Mouse (Mus musculus): ENCODE results near the gene Ccdc157.
"Not testable (repeated sequence)": the region's sequence is repeated elsewhere in the genome, so short reads cannot be mapped to it uniquely, and the experiment has no call there.

Ccdc157 gene

DNA sequence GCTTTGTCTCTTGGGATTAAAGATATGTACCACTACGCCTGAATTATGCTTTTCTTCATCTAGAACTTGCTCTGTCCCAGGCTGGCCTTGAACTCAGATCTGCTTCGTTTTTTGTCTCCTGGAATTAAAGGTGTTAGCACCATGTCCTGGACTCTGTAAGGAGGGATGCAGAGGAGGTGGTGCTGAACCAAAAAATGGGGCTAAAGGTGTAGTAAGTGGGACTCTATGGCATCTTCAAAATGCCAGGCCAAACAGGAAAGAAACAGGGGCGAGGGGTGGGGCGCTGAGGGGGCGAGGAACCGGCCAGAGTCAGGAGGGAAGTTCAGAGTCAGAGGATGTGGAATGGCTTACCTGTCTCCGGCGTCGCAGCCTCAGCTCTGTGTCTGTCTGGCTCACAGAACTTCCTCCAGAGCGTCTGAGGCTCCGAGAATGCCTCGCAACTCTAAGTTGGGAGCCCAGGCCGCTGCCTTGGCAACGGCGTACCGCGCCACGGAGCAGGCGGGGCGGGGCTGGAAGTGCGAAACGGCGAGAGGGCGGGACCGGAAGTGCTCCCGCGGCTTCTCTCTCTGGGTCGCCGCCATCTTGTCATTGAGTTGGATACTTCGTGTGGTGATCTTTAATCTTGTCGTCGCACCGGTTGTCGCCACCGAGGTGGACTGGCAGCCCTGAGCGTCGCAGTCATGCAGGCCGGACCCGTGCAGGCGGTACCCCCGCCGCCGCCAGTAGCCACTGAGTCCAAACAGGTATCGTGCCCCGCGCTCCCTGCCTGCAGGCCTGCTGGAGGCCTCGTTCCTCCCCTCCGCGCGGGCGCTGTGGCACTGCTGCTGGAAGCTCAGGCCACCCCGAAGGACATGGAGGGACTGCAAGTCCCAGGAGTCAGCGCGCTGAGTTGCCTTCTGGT, at the start of gene Ccdc157, which contains the start of gene Sf3a1:
Gene Ccdc157, minus strand, starts transcription at position 486 of the 901 bp plus-strand sequence.
Gene Sf3a1, plus strand, starts transcription at position 543 of the 901 bp plus-strand sequence.
- peak; percentile 87 for DNase-seq (ENCODE audit: low spot score)

DNA sequence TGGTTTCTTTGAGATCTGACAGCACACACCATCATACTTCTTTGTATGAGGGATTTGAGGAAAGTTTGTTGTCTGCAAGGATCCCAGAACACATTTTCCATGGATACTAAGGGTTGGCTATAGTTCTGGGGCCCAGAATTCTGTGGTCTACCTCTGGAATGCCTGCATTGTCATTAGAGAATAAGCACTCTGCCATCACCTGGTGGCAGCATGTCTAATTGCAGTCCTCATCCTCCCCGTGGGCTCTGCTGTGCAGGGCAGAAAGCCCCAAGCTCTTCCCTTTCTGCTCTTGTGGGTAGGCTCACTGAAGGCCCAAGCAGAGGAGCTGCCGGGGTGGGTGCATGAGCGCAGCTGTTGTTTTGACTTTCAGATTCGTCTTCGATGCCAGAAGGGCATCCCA, 49.5 kb upstream of the Ccdc157 start:
- no peak for DNase-seq (ENCODE audit: low spot score)

GRCm38 (mm10) chr11:4207655-4208054, 47.6 kb upstream of the Ccdc157 start:
- DNase-seq (ENCODE audit: low spot score) = no peak

DNA sequence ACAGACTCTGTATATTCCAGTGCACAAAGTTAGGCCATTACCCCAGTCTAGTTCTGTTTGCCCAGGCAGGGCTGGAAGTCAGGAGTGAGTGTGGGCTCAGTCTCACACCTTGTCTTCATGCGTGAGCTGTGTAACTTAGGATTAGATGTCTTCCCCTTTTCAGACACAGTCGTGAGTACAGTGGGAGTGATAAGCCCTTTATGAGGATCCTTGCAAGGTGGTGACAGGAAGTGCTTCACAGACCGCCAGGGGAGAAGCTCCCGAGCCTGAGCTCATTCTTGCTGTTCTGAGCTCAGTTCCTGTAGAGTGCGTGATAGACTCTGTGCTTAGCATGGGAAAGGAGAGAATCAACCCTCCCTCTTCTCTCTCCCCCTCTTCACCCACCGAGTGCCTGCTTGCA, 46.5 kb upstream of the Ccdc157 start:
- no peak for DNase-seq (ENCODE audit: low spot score)

DNA sequence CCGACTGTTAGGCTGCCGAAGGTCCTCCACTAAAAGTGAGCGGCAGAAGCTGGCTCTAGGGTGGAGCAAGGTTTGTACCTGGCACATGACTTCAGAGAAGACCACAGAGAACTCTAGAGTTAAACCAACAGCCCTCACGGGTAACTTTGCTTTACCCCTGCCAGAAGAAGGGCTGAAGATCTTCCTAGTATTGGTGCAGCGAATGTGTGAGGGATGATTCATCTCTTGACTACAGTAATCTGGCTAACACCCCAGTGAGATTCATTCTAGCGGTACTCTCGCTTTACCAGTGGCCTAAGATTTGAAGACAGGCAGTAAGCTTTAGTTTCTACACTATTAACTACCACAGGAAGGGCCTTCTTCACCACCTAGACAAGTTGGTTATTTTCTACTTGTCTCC, 45.9 kb upstream of the Ccdc157 start:
- no peak for DNase-seq (ENCODE audit: low spot score)

GRCm38 (mm10) chr11:4205097-4205655, 45.1 kb upstream of the Ccdc157 start:
- DNase-seq (ENCODE audit: low spot score) = no peak

DNA sequence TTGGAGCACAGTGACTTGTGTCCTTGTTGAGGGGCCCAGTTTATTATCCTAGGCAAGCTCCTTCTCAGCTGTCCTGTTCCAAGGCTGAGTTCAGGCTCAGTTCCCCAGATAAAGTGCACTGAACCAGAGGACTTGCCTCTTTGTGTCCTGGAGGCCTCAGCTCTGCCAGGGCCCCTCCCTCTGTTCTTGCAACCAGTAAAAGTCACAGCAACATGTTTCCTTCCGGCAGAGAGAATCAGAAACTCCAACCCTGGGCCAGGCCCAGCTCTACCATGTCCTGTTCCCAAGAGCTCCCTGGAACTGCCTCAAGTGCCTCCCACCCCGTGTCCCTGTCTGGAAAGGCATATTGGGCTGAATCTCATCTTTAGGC, 43.6 kb upstream of the Ccdc157 start:
- DNase-seq (ENCODE audit: low spot score) = no peak

DNA sequence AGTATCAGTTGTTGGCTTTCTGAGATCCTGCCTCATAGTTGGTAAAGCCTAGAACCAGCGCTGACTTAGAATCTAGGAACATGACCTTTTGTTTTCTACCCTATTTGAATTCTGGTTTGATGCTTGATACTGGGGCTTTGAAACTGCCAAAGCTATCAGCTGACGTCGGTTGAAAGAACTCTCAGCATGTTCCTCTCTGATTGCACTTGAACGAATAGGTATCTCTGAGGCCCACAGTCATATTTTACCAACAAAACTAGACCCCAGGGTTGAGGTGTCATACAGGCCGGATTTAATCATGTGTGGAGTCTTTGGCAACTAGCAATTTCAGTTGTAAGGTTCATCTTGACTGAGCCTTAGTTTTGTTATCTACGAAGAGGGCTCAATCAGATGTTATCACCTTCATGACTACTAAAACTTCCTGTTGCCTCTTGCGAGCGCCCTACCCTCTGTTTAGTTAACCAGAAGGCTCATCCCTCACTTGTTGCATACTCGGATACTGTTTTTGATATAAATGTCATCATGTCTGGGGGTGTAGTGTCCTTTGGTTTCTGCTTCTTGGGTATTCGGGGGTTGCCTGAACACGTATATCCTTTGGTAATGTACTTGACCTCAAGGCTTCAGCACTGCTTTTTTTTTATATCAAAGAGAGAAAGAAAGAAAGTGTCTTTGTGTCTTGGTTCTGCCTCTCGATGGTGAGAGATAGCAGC, 43.1 kb upstream of the Ccdc157 start:
- DNase-seq (ENCODE audit: low spot score) = no peak

- DNase-seq (ENCODE audit: low spot score) = no peak
Observed at GRCm38 (mm10) chr11:4201981-4202700, 42.0 kb upstream of the Ccdc157 start.

DNA sequence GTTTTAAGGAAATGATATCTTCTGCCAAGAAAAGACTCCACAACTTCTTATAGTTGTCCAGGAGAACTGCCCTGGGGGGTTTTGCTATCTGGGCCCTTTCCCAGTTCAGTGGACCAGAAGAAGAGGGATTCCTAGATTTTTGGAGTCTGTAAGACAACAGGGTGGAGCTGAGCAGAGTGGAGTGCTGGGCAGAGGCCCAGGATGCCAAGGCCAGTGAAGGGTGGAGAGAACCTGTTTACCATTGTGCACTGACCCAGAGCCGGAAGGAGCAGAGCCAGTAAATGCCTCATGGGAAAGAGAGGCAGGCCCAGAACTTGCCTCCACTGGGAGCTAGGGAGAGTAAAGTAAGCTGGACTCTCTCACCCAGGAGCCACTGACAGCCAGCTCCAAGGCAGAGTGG, 37.6 kb upstream of the Ccdc157 start:
- DNase-seq (ENCODE audit: low spot score) = no peak

DNA sequence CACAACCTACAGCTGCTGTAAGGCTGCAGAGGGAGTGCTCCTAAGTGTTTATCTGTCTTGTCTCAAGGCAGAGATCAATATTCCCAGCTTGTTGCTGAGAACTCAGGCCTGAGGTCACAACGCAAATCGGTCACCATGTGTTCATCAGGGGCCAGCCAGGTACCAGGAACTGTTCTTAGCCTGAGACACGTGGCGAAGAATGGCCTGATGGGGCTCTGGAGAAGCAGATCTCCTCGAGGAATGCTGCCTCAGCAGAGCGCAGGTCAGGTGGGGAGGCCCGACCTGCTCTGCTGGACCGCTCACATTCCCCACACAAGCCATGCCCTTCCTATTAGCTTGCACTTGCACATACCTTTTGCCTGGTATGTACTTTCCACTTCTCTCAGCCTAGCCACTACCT, 36.5 kb upstream of the Ccdc157 start:
- DNase-seq (ENCODE audit: low spot score) = no peak

GRCm38 (mm10) chr11:4195597-4196031, 35.5 kb upstream of the Ccdc157 start:
- no peak for DNase-seq (ENCODE audit: low spot score)

GRCm38 (mm10) chr11:4193420-4193819, 33.3 kb upstream of the Ccdc157 start:
- no peak for DNase-seq (ENCODE audit: low spot score)

GRCm38 (mm10) chr11:4192757-4193156, 32.7 kb upstream of the Ccdc157 start:
- DNase-seq (ENCODE audit: low spot score) = no peak

- DNase-seq (ENCODE audit: low spot score) = no peak
Observed at GRCm38 (mm10) chr11:4190677-4191076, 30.6 kb upstream of the Ccdc157 start.

DNA sequence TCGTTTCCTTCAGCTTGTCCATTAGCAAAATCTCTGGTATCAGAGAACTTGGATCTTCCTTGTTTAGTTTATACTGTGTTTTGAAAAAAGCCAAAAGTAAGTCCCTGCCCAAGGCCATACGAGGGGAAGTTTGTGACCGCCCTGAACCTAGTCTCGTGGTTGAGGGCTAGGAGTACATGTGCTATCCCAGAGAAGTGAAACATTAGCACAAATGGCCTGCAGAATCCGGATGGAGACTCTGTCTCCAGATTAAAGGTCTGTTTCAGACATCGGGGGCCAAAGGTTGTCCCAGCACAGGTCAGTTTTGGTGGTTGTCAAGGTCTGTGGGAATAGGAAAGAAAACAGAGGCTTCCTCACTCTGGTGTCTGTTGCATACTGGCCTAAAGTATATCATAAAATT, 29.1 kb upstream of the Ccdc157 start:
- no peak for DNase-seq (ENCODE audit: low spot score)

DNA sequence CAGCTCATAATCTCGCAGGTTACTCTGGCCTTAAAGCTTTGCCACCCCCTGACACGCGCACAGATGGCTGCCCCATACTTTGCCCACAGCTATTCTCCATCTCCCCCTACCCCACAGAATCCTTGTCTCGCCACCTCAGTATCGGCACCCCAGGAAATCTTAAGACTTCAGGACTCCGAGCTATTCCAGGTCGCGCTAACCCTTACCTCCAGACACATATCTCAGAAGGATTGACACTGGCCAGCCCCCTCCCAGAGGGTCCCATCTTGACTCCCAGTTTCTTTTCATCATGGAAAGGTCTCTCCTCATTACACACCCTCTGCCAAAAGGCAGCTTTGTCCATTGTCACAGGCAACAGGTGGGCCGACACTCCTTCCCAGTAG, 27.2 kb upstream of the Ccdc157 start:
- DNase-seq (ENCODE audit: low spot score) = no peak

DNA sequence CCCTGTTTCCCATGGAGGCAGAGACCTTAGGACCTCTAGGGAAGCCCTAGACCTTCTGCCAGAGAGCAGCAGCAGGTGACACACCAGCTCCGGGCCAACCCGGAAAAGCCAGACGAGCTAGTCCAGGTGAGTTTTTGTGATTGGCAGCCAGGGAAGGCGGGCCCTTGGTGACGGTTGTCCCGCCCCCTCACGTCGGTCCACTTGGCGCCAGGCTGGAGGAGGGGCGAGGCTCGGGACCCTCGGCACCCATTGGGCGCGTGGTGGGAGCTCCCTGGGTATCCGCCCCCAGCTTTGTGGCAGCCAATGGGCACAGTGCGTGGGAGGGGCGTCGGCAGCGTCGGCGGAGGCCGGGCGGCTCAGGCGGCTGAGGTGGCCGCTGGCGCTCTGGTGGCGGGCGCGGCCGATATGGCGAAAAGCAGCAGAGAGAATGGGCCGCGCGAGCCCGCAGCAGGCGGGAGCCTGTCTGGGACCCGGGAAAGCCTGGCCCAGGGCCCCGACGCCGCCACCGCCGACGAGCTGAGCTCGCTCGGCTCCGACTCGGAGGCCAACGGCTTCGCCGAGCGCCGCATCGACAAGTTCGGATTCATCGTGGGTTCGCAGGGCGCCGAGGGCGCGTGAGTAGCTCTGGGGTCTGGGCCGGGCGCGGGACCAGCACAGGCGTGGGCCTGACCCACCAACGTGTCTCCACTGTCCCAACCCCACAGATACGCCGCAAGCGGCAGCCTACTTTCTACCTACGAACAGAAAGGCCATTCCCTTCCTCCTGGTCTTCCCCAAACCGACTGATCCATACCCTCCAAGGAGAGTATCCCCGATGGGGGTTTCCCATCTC, 26.6 kb upstream of the Ccdc157 start, which contains the start of gene Tbc1d10a:
Gene Tbc1d10a, plus strand, starts transcription at position 304 of the 832 bp plus-strand sequence.
- DNase-seq (ENCODE audit: low spot score) = peak; percentile 97

- DNase-seq (ENCODE audit: low spot score) = not testable (repeated sequence)
Observed at GRCm38 (mm10) chr11:4185480-4185879, 25.4 kb upstream of the Ccdc157 start.

- DNase-seq (ENCODE audit: low spot score) = no peak
Observed at GRCm38 (mm10) chr11:4184251-4184952, 24.3 kb upstream of the Ccdc157 start.

DNA sequence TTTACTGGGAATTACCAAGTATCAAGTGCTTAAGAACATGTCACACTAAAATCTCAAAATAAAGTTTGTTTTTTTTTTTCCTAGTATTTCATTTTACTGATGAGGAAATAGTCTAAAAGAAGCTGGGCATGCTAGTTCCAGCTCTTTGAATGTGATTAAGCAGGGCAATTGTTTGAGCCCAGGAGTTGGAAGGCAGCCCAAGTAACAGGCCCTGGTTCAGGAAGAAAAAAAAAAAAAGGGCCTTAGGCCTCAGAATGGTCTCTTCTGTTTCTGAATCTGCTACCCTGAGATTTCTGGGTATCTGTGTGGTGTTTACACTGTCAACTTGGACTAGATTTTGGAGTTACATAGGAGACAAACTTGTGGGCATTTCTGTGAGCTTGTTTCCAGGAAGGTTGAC, 23.4 kb upstream of the Ccdc157 start:
- DNase-seq (ENCODE audit: low spot score) = no peak

Data from left cerebral cortex, adult 11 months (tissue).